Mouse (Mus musculus) neural tube, embryonic 11.5 days (tissue): ENCODE results near the gene Man2a1. TPM values are rescaled to one million over a fixed set of nuclear protein-coding genes. Genes with fewer than 3 reads are reported as not detected.

Experiments
- ATAC-seq: fragments of 200-750 bp; cut with Nextera tagmentation; 2 replicates; pipeline ENCODE4 v1.8.0; 2017; ENCODE audit warnings: moderate number of reproducible peaks, mild to moderate bottlenecking, moderate TSS enrichment, moderate library complexity; ENCODE audit not compliant: insufficient read depth, low FRiP score, low TSS enrichment
- DNase-seq: peaks from one replicate; pipeline ENCODE4 v3.0.0-alpha.2; 2015; ENCODE audit warnings: low spot score
- H3K27ac ChIP-seq: fragments of 300-500 bp; sonication (generic); 2 replicates; pipeline ENCODE4 v1.5.1; 2014; ENCODE audit warnings: low read depth, mild to moderate bottlenecking, low read length
- H3K27me3 ChIP-seq: fragments of 300-500 bp; sonication (generic); 2 replicates; pipeline ENCODE4 v1.6.1; 2014; ENCODE audit warnings: mild to moderate bottlenecking, low read length, mixed read lengths; ENCODE audit not compliant: control insufficient read depth, insufficient read depth
- H3K36me3 ChIP-seq: fragments of 300-500 bp; sonication (generic); 2 replicates; pipeline ENCODE4 v1.6.1; 2014; ENCODE audit warnings: mild to moderate bottlenecking, low read length, moderate library complexity, mixed read lengths; ENCODE audit not compliant: control insufficient read depth, insufficient read depth
- H3K4me1 ChIP-seq: fragments of 300-500 bp; sonication (generic); 2 replicates; pipeline ENCODE4 v1.6.1; 2014; ENCODE audit warnings: low read length, mixed read lengths; ENCODE audit not compliant: control insufficient read depth, insufficient read depth
- H3K4me2 ChIP-seq: fragments of 300-500 bp; sonication (generic); 2 replicates; pipeline ENCODE4 v1.6.1; 2014; ENCODE audit warnings: low read depth, mild to moderate bottlenecking, moderate library complexity
- H3K4me3 ChIP-seq: fragments of 300-500 bp; sonication (generic); 2 replicates; pipeline ENCODE4 v1.5.1; 2014; ENCODE audit warnings: low read depth, low read length
- H3K9ac ChIP-seq: fragments of 300-500 bp; sonication (generic); 2 replicates; pipeline ENCODE4 v1.6.1; 2014; ENCODE audit warnings: mild to moderate bottlenecking, low read length
- H3K9me3 ChIP-seq: fragments of 300-500 bp; sonication (generic); 2 replicates; pipeline ENCODE4 v1.6.1; 2016; ENCODE audit warnings: low read length; ENCODE audit not compliant: control insufficient read depth
- WGBS: fragments of 180-500 bp; shearing (Covaris S2); extraction: QIAGEN DNeasy Blood & Tissue Kit; methylation state at CpG from one replicate; pipeline ENCODE4 v1.1.7; 2014; 5-methylcytosine and 5-hydroxymethylcytosine counted together
- polyA plus RNA-seq: library from polyadenylated mRNA; unstranded; fragments of >200 nt; fragmentation: Nextera tagmentation; extraction: Ambion mirVana; gene quantifications from 2 replicates; pipeline ENCODE4 v1.2.1, GENCODE M21; 2014

Gene Man2a1
- polyA plus RNA-seq, 1 experiment from 2014 or later, result 4.7 TPM

GRCm38 (mm10) chr17:64802168-64802955 lies 201.8 kb downstream of the Man2a1 start:
- WGBS, result 49% methylated on average over 11 of the region's 11 CpGs
- no peak overlapping the region for H3K9ac ChIP-seq
- no peaks in the 10 kb centered on the region for H3K27me3 ChIP-seq
- H3K36me3 ChIP-seq, result no peaks in the 10 kb centered on the region
- no peak overlapping the region for H3K27ac ChIP-seq
- no peaks in the 10 kb centered on the region for H3K4me1 ChIP-seq
- DNase-seq, result no peak
- no peak overlapping the region for H3K4me3 ChIP-seq
- no peak for ATAC-seq
- no peak overlapping the region for H3K4me2 ChIP-seq
- H3K9me3 ChIP-seq, result no peaks in the 10 kb centered on the region

- Histone ChIP-seq H3K4me3 (no peak overlapping the region), H3K36me3 (no peaks in the 10 kb centered on the region), H3K27ac (no peak overlapping the region), H3K9me3 (no peaks in the 10 kb centered on the region), H3K4me1 (no peaks in the 10 kb centered on the region), H3K4me2 (no peak overlapping the region), H3K27me3 (no peaks in the 10 kb centered on the region), H3K9ac (no peak overlapping the region)
- WGBS, result 80% methylated on average over 7 of the region's 7 CpGs
- DNase-seq (no peak), ATAC-seq (no peak)
Measured at GRCm38 (mm10) chr17:64802956-64803275, 202.4 kb downstream of the Man2a1 start.

Other genes starting within 250 kb of the Man2a1 start
- not detected in 2 replicates for gene 4930583I09Rik, start 235.3 kb downstream of the Man2a1 start, polyA plus RNA-seq